Mouse (Mus musculus) kidney, adult 8-10 months (tissue): ENCODE measurements at regions not wholly inside any gene's neighbourhood (a gene's known extent, or its start where the extent isn't known, plus 50 kb on each side); places are given as distances from the start of the nearest gene placed in this dataset.
A peak's percentile ranks its signal among the peaks of the same experiment; 100 is the strongest.
"Not testable (repeated sequence)": the region's sequence is repeated elsewhere in the genome, so short reads cannot be mapped to it uniquely, and the experiment has no call there.

ENCODE experiments used
- DNase-seq, 2 experiments: peaks; one replicate each; pipeline ENCODE4 v3.0.0; 2022

DNA sequence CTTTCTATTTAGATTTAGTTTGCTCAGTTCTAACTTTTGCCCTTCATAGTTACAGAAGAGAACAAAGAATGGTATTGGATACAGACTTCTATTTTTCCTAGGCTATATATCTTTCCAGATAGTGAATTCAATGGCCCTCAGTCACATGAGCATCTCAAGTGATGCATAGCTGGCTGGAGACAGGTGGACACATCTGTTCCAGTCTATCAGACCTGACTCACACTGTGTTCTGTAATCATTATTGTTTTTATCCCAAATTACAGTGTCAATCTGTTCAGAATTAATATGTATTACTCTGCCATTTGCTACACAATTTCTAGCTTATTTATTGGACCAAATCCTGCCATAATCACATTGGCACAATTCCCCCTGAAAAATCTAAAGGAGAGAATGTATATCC lies 298.0 kb upstream of the Foxg1 start:
- no peak for DNase-seq

DNA sequence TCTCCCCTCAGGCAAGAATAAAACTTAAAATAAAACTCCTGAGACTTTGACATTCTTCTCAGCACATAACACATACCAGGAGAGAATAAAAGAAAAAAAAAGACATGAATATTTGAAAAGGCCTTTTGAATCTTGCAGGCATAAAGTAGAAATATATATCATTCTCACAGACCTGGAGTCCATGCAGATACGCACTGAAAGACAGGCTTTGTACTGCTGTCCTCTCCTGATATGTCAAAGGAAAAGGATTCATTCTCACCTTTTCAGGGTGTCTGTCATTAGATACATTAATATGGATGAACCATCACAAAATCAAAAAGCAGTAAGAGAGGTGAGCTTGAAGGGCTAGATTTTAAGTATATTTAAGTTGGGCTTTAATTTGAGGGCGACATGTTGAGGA lies 296.4 kb upstream of the Foxg1 start:
- no peak for DNase-seq

DNA sequence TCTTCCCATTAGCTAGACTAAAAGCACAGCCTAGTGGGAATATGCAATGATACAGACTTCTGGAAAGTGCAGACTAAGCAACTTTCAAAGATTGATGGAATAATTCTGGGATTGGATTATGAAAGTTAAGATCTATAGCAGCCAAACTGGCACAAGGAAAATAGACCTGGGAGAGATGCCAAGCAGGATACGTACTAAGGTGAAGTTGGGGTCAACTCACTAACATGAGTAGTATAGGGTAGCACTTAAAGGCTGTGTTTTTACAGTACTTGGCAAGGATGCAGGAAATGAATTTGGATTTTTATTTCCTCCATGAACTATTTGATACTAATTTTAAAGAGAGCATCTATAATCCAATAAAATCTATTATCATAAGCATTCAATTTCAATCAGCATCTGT lies 292.3 kb upstream of the Foxg1 start:
- no peak for DNase-seq

DNA sequence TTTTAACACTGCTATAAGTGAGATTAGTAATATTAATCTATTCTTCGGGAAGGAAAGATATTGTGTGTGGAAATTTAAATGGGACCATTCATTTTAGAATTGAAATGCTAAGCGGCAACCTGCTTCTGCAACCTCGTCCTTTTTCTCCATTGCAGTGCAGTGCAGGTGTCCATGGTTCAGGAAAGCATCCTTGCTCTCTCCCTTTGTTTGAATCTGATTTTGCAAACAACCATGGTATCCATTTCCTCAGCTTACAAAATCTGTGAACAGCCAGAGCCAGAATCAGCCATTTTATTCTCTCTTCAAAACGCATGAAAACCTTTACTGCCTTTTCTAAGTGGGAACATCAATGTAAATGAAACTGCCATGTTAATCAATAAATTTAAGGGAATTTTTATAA lies 276.5 kb upstream of the Foxg1 start:
- no peak for DNase-seq

DNA sequence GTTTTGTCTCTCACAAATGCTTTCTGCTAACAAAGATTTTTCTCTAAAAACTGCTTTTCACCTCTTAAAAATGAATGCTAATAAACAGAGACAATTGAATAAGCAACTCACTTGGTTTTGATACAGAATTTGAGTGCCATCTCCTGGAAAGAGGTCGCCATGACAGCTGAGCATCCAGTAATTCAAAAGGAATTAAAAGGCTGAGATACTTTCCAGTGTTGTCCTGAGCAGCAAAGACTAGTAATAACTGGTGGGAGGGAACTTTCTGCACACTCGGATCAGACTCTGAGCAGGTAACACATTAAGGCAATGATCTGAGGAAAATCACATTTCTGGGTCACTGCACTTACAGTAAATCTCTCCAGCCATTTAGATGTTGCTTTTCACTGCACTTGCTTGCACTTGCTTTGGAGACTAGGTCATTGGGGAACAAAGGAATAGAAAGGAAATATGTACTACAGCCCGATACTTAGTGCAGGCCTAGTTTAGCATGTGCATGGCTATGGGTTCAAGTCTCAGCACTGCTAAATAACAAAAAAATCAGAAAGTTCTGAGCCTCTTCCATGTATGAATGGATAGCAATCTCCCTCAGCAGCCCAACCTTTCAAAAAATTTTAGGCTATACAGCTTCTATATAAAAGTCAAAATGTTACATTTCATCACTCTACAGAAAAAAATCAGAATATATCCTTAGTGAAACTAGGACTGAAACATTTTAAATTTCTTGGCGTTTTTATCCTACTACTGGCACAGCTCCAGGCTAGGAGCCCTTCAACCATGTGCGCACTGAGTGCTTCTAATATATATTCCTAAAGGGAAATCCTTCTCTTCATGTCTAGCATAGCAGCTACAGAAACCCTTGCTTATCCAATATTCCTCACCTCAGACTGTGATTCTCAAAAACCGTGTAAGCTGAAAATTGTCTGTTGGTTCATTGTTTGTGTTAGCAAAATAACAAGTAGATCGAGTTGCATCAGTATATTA lies 275.8 kb upstream of the Foxg1 start:
- DNase-seq: peak in 1 of 2 experiments; percentile 26

DNA sequence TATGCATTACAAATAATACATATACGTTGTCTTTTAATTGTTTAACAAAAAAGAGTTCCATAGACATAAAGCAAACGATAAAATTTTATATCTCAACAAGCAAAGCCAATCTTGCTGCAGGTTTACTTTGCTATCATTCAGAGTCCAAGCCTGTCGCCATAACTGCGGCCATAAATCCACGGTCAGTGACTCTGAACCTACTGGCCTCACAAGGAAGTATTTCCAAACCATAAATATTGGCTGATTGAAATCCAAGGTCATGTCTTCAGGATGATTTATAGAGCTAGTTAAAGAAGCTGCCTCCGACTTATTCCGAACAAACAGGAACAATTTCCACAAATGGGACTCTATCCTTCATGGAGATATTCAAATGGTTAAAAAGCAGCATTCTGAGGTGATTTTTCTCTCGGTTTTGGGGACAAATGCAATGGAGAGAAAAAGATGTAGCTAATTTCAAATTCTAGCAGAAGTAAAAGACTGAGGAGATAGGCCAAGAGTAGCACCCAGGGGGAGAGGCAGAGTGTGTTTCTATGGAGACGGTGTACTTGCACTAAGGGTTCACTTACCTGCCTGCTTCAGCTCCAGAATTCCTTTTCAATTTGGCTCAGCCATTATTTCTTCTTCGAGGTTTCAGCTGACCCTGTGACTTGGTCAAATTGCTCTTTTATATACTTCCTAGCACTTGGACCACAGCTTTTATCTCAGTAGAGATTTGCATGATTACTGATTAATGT lies 274.9 kb upstream of the Foxg1 start:
- DNase-seq: no peak

DNA sequence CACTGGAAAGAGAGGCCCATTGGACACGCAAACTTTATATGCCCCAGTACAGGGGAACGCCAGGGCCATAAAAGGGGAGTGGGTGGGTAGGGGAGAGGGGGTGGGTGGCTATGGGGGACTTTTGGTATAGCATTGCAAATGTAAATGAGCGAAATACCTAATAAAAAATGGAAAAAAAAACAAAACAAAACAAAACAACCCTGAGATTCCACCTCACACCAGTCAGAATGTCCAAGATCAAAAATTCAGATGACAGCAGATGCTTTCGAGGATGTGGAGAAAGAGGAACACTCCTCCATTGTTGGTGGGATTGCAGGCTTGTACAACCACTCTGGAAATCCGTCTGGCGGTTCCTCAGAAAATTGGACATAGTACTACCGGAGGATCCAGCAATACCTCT lies 251.4 kb upstream of the Foxg1 start:
- not testable (repeated sequence) for DNase-seq

DNA sequence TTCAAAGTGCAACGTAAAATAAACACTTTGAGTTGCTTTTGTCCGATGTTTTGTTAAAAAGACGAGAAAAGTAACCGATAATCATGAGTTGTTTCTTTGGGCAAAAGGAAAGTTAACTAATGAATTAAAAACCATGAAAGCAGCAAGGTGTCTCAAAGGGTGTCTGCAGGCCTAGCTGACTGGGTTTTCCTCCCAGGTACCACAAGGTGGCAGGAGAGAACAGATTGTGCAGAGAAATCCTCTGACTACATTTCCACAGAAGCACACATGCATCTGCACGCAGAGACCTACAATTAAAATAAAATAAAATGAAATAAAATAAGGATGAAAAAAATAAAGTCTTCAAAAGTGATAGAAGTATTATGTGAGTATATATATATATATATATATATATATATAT lies 212.4 kb upstream of the Foxg1 start:
- DNase-seq: peak in 1 of 2 experiments; percentile 21

DNA sequence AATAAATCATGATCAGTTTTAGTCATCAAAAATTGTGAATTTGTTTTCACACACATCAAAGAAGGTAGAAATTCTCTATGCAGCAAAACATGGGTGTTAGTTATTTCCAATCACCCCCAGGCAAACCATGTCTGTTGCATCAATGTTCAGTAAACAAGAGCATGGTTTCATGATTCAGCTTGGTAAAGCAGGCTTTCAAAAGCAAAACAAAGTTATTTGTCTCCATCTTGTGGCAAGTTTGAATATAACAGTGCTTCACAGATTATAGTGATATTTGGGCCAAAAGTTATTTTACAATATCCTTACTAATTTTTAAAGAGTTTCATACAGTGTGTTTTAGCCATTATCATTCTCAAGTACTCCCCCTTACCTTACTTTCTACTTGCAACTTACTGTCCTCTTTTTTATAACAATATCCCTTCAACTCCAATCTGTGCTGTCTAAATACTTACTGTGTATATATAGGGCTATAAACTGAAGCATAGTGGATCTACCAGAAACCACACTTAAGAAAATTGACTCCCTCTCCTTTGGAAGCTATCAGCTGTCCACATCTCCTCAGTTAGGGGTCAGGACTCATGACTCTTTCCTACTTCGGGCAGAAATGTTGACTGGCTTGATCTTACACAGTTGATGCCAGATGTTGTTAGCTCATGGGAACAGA lies 211.3 kb upstream of the Foxg1 start:
- no peak for DNase-seq

DNA sequence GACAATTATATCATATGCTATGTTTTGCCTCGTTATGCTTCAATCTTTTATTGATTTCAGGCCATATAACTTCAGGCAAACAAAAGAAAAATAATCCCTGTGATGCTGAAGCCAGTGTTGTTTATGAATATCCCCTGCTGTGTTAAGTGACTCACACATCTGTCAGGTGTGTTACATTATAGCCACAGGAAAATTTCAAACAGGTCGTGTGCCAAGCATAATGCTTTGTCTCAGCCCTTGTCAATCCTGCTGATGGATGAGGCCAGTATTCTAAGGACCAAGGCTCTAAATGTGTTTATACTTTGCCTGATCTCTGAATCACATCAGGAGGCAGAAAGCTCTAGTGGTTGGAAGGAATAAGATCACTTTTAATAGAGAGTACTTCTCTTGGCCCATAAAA lies 191.1 kb upstream of the Foxg1 start:
- DNase-seq: no peak

DNA sequence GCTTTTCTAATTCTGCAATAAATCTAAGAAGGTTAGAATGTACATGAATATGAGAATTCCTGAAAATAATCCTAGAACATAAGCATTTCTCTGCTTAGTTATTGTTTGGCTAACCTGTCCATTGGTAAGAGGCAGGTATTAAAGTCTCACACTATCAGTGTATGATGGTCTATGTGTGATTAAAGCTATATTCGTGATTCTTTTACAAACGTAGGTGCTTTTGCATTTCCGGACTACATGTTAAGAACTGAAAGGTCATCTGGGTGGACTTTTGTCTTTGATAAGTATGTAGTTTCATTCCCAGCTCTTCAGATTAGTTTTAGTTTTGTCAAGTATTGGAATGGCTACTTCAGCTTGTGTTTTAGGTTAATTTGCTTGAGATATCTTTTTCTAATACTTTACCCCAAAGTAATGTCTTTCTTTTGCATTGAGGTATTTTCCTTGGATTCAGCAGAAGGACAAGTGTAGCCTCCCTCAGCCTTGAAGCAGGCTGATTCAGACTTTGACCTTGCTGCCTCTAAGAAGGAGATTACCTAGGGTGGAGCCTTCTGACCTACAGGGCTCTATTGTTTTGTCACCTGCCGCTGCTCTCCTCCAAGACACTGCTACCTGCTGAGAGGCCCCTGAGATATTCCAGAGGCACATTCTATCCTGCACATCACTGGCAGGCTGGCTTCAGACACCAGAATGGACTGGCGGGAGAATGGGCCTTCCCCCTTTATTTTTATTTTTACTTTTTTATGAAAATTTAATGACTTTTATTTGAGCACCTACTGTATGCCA lies 148.7 kb upstream of the Foxg1 start:
- no peak for DNase-seq
